In the genomic region with DNA sequence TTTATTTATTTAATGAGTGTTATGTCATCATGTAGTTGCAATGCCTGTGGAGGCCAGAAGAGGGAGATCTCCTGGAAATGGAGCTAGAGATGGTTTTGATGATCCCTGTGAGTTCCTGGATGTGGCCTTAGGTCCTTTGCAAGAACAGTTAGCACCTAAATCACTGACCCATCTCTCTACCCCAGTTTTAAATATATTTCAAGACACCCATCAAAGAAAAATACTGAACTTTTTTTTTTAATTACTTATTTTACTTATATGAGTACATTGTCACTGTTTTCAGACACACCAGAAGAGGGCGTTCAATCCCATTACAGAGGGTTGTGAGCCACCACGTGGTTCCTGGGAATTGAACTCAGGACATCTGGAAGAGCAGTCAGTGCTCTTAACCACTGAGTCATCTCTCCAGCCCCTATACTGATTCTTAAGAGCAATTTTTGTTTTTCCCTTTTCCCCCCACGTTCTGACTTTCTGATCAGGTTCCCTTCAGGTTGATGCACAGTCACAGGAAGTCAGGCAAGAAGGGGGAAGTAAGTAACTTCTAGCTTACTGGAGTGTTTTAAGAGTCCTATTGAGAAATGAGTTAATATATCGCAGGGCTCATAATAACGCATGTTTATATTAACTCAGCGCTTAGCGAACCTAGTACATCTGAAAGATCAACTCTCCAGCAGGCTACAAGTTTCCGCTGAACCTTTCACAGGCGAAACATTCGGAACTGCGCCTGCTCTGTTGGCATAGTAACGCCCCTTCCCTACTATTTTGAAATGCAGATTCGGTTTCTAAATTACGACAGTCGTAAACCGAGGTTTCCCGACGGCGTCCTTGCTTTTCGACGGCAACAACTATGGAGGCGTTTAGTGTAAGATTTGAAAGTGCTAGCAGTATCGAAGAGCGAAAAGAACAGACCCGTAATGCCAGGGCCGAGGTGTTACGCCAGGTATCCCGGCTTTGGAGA, we compare ENCODE assay signal across 8 mouse cellular contexts. TPM values are rescaled to one million over a fixed set of nuclear protein-coding genes. Genes with fewer than 3 reads are reported as not detected.
A peak's percentile ranks its signal among the peaks of the same experiment; 100 is the strongest.
DNase-seq lines count a peak whose midpoint lies in the region; ATAC-seq lines count a peak whose summit lies in the region.

Gene Cwf19l2, plus strand, starts transcription at position 342 of the 958 bp plus-strand sequence.

- H3K9me3 ChIP-seq in hindbrain, embryonic 11.5 days (ENCODE audit: control insufficient read depth, low read length) = no peaks in the 10 kb centered on the region

- H3K27ac ChIP-seq in hindbrain, embryonic 11.5 days (ENCODE audit: low read depth, low read length) = no peak within 1 kb of the TSS

- ATAC-seq in hindbrain, embryonic 11.5 days (ENCODE audit: low FRiP score) = peak; percentile 94

- no peaks in the 10 kb centered on the region for H3K4me1 ChIP-seq in hindbrain, embryonic 11.5 days (replicated peaks; ENCODE audit: control insufficient read depth, insufficient read depth, low read length)

- peak within 1 kb of the TSS; percentile 48 for H3K9ac ChIP-seq in hindbrain, embryonic 11.5 days (ENCODE audit: low read depth, low read length)

- WGBS in hindbrain, embryonic 11.5 days = under 1% methylated on average over 28 of the region's 28 CpGs

- peak within 1 kb of the TSS; percentile 19 for H3K4me2 ChIP-seq in hindbrain, embryonic 11.5 days (replicated peaks; ENCODE audit: low read depth, low read length)

- peak within 1 kb of the TSS; percentile 52 for H3K4me3 ChIP-seq in hindbrain, embryonic 11.5 days (ENCODE audit: low read depth, low read length)

- H3K27me3 ChIP-seq in hindbrain, embryonic 11.5 days (ENCODE audit: control insufficient read depth, insufficient read depth, low read length) = no peaks in the 10 kb centered on the region

- DNase-seq in NIH3T3 (ENCODE audit: low read depth) = peak; percentile 90
- peak; percentile 82 for DNase-seq in cerebellum, adult 9-11 months
- DNase-seq in frontal cortex, adult 2 months (ENCODE audit: extremely low spot score in 1 of 2, low spot score in 1 of 2) = peak; percentile 86 to 95
- DNase-seq in hindbrain, embryonic 11.5 days (ENCODE audit: low spot score) = peak; percentile 85
- peak; percentile 75 to 80 for DNase-seq in layer of hippocampus, postnatal 10 days (ENCODE audit: low spot score in 2 of 2)
- DNase-seq in lung, postnatal 10 days = peak; percentile 93
- DNase-seq in ovary, postnatal 36 days (ENCODE audit: low spot score) = peak; percentile 65
- DNase-seq in thymus, postnatal 25 days = peak; percentile 81

- no peaks in the 10 kb centered on the region for H3K36me3 ChIP-seq in hindbrain, embryonic 11.5 days (ENCODE audit: control insufficient read depth, insufficient read depth, low read length)

RNA-seq across cellular contexts. Expression of gene Cwf19l2, which starts in this region (rescaled TPM):
- 6.5 and 7.6 TPM in 2 replicates for polyA plus RNA-seq in frontal cortex, adult 2 months (2012; rRNA removed)
- 13.1 and 21.0 TPM in 2 replicates for polyA plus RNA-seq in hindbrain, embryonic 11.5 days (2014; fragmentation: Nextera tagmentation; extraction: Ambion mirVana)
- 10 to 100 TPM; 18.2 to 20.5 TPM for total RNA-seq in layer of hippocampus, postnatal 10 days (2021)
